Mouse (Mus musculus) gonadal fat pad, adult 2 months (tissue): ENCODE results near the gene Olfr358. TPM values are rescaled to one million over a fixed set of nuclear protein-coding genes. Genes with fewer than 3 reads are reported as not detected.

Source experiments
- DNase-seq: peaks from one replicate; pipeline ENCODE4 v3.0.0-alpha.2; 2012; ENCODE audit warnings: low read depth
- polyA plus RNA-seq: library from polyadenylated mRNA; depleted of rRNA; stranded (reverse); fragments of >200 nt; gene quantifications from 2 replicates; pipeline ENCODE4 v1.2.3, GENCODE M21; 2012; rRNA removed

Gene Olfr358
- not detected in 2 replicates for polyA plus RNA-seq

DNA sequence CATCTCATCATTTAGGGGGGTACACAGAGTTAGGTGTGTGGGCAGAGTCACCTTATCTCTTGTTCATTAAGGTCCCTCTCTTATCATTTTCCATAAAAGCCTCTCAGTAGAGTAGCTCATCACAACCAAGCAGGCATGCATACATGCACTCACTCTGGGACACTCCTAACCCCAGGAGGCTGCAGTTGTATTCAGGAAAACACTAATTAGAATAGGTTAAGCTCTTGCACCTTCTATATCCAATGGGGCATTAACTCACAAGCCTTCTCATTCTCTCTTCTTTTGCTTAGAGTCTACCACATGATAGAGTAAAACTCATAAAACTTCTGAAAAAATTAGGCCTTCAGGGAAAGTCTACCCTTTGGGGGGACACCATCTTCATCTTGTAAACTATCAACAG, at the start of gene Olfr358:
Olfr358 (minus strand) TSS at position 101 of the 400 bp plus-strand sequence.
- no peak for DNase-seq

DNA sequence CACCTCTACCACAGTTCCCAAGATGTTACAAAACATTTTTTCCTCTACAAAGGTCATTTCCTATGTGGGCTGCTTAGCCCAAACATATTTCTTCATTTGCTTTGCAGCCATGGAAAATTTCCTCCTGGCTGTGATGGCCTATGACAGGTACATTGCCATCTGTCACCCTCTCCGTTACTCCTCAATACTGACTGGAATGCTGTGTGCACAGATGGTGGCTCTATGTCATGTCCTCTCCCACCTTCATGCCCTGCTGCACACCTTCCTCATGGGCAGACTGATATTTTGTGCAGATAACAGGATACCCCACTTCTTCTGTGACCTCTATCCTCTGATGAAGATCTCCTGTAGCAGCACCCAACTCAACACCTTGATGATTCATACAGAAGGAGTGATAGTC, 12.1 kb downstream of the Olfr358 start:
- no peak for DNase-seq

DNA sequence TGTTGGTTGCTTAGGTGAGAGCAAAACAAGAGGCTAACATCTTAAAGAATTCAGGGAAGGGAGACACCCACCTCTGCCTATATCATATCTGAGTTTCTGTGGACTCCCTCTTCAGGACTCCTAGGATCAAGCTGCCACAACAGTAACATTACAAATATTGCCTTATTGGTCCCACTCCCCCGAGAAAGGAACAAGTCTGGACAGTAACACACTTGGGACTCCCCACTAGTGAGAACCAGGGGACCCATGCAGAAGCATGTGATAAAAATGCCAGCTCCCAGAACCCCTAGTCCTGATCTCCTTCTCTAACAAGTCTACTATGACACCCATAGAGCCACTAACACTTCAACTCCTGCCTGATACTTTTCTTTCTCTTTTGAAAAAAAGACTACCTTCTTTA, 15.6 kb downstream of the Olfr358 start, which contains the start of gene Olfr357:
Olfr357 (plus strand) TSS at position 301 of the 400 bp plus-strand sequence.
- no peak for DNase-seq

Other genes with a start within 250 kb of the Olfr358 start
- gene Olfr348, start 225.1 kb downstream of the Olfr358 start, polyA plus RNA-seq, result not detected in 2 replicates
- not detected in 2 replicates for gene Olfr50, start 218.8 kb downstream of the Olfr358 start, polyA plus RNA-seq
- not detected in 2 replicates for gene Olfr3, start 192.3 kb downstream of the Olfr358 start, polyA plus RNA-seq
- gene Olfr350, start 163.0 kb downstream of the Olfr358 start, polyA plus RNA-seq, result not detected in 2 replicates
- not detected in 2 replicates for gene Olfr351, start 146.7 kb downstream of the Olfr358 start, polyA plus RNA-seq
- not detected in 2 replicates for gene Olfr352, start 140.9 kb downstream of the Olfr358 start, polyA plus RNA-seq
- gene Olfr353, start 116.4 kb downstream of the Olfr358 start, polyA plus RNA-seq, result not detected in 2 replicates
- not detected in 2 replicates for gene Olfr354, start 103.7 kb downstream of the Olfr358 start, polyA plus RNA-seq
- gene Olfr355, start 80.4 kb downstream of the Olfr358 start, polyA plus RNA-seq, result not detected in 2 replicates
- not detected in 2 replicates for gene Olfr356, start 72.2 kb downstream of the Olfr358 start, polyA plus RNA-seq
- not detected in 2 replicates for gene Olfr357, start 15.5 kb downstream of the Olfr358 start, polyA plus RNA-seq
- gene Olfr360, start 56.4 kb upstream of the Olfr358 start, polyA plus RNA-seq, result not detected in 2 replicates
- gene Olfr361, start 80.0 kb upstream of the Olfr358 start, polyA plus RNA-seq, result not detected in 2 replicates
- not detected in 2 replicates for gene Olfr362, start 108.6 kb upstream of the Olfr358 start, polyA plus RNA-seq
- not detected in 2 replicates for gene Olfr364-ps1, start 130.0 kb upstream of the Olfr358 start, polyA plus RNA-seq
- gene Olfr365, start 178.9 kb upstream of the Olfr358 start, polyA plus RNA-seq, result not detected in 2 replicates
- gene Olfr366, start 202.2 kb upstream of the Olfr358 start, polyA plus RNA-seq, result not detected in 2 replicates